Mouse (Mus musculus): ENCODE measurements around the gene Ppp1r3g. TPM values are rescaled to one million over a fixed set of nuclear protein-coding genes. Genes with fewer than 3 reads are reported as not detected.
A peak's percentile ranks its signal among the peaks of the same experiment; 100 is the strongest.

Ppp1r3g gene
- total RNA-seq, 4 experiments from 2014 or later = 0.10 TPM; not detected in 3

- DNase-seq (ENCODE audit: low spot score in 2 of 2) = no peak
Measured at GRCm38 (mm10) chr13:35995231-35995630, 36.6 kb downstream of the Ppp1r3g start.

DNA sequence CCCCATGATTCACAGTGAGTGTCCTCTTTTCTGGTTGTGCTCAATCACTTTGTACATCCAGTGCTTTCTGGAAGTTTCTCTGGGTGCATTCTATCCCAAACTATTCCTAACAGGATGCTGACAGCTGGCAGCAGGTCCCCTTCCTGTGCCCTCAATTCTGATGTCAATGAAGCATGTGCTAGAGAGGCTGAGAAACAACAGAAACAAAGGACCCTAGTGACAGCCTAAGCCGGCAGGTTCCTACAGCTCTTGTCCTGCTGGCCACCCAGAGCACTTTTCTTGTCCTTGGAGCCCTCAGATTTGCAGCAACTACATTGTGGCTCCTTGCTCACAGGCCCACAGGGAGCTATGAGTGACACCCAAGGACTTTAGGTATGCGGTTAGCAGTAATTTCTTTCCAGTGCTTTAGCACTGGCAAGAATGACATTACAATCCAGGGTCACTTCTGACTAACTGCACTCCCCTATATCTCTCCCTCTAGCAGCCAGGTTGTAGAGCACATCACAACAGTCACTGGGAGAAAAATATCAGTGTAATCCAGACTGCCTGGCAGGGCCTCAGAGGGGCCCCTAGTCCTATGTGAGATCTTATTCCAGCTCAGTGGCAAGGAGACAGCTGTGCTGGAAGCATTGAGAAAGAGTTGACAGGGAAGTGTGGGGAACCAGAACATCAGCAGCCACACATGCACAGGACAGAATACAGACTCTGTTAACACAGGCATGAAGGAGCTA, 37.2 kb downstream of the Ppp1r3g start:
- DNase-seq (ENCODE audit: low spot score in 2 of 2) = no peak

GRCm38 (mm10) chr13:35997606-35998005, 39.0 kb downstream of the Ppp1r3g start:
- no peak for DNase-seq (ENCODE audit: low spot score in 2 of 2)

- DNase-seq (ENCODE audit: low spot score in 2 of 2) = no peak
Measured at GRCm38 (mm10) chr13:36000798-36001197, 42.2 kb downstream of the Ppp1r3g start.

- DNase-seq (ENCODE audit: low spot score in 2 of 2) = peak in 1 of 2 experiments; percentile 8
Measured at GRCm38 (mm10) chr13:36009981-36010380, 51.3 kb downstream of the Ppp1r3g start.

GRCm38 (mm10) chr13:36015636-36016035, 57.0 kb downstream of the Ppp1r3g start:
- DNase-seq (ENCODE audit: low spot score in 2 of 2) = no peak

- no peak for DNase-seq (ENCODE audit: low spot score in 2 of 2)
Measured at GRCm38 (mm10) chr13:36018017-36018416, 59.4 kb downstream of the Ppp1r3g start.

- no peak for DNase-seq (ENCODE audit: low spot score in 2 of 2)
Measured at GRCm38 (mm10) chr13:36019309-36020274, 61.0 kb downstream of the Ppp1r3g start.

Other genes with a start within 250 kb of the Ppp1r3g start
- gene Rpp40, start 52.5 kb upstream of the Ppp1r3g start, total RNA-seq (2022) = 10 to 100 TPM; 14.2 to 21.4 (median 15.2) TPM
- 10 to 100 TPM; 30.0 to 46.5 (median 34.7) TPM for gene Fars2, start 158.6 kb downstream of the Ppp1r3g start, total RNA-seq (2022)
- 1 to 10 TPM; 6.1 to 6.8 (median 6.6) TPM for gene Lyrm4, start 158.7 kb downstream of the Ppp1r3g start, total RNA-seq (2022)